Mouse (Mus musculus): ENCODE data around the gene Ube2c.
"Not testable (repeated sequence)": the region's sequence is repeated elsewhere in the genome, so short reads cannot be mapped to it uniquely, and the experiment has no call there.

The Ube2c gene

GRCm38 (mm10) chr2:164787779-164788178 is 18.1 kb downstream of the Ube2c start:
- no peak for DNase-seq (ENCODE audit: low spot score in 2 of 2)

GRCm38 (mm10) chr2:164788411-164788810 is 18.7 kb downstream of the Ube2c start:
- no peak for DNase-seq (ENCODE audit: low spot score in 2 of 2)

GRCm38 (mm10) chr2:164790451-164790850 is 20.8 kb downstream of the Ube2c start:
- DNase-seq (ENCODE audit: low spot score in 2 of 2): no peak

GRCm38 (mm10) chr2:164791841-164792261 is 22.2 kb downstream of the Ube2c start:
- DNase-seq (ENCODE audit: low spot score in 2 of 2): no peak

GRCm38 (mm10) chr2:164792400-164793190 is 22.9 kb downstream of the Ube2c start:
- DNase-seq (ENCODE audit: low spot score in 2 of 2): no peak

- peak in 1 of 2 experiments; percentile 51 for DNase-seq (ENCODE audit: low spot score in 2 of 2)
These were observed 23.5 kb downstream of the Ube2c start for GRCm38 (mm10) chr2:164793236-164793635.

GRCm38 (mm10) chr2:164793772-164794171 is 24.1 kb downstream of the Ube2c start:
- no peak for DNase-seq (ENCODE audit: low spot score in 2 of 2)

GRCm38 (mm10) chr2:164794293-164794692 is 24.6 kb downstream of the Ube2c start:
- DNase-seq (ENCODE audit: low spot score in 2 of 2): peak; percentile 59 to 77

GRCm38 (mm10) chr2:164795868-164796267 is 26.2 kb downstream of the Ube2c start:
- no peak for DNase-seq (ENCODE audit: low spot score in 2 of 2)

- not testable (repeated sequence) for DNase-seq (ENCODE audit: low spot score in 2 of 2)
These were observed 28.9 kb downstream of the Ube2c start for GRCm38 (mm10) chr2:164798554-164798953.

GRCm38 (mm10) chr2:164800252-164801004 is 30.7 kb downstream of the Ube2c start:
- DNase-seq (ENCODE audit: low spot score in 2 of 2): no peak

GRCm38 (mm10) chr2:164803201-164803920 is 33.7 kb downstream of the Ube2c start:
- DNase-seq (ENCODE audit: low spot score in 2 of 2): no peak

GRCm38 (mm10) chr2:164803921-164804313 is 34.2 kb downstream of the Ube2c start:
- no peak for DNase-seq (ENCODE audit: low spot score in 2 of 2)

GRCm38 (mm10) chr2:164804533-164805331 is 35.0 kb downstream of the Ube2c start, which contains the start of the genes Acot8 and Zswim3:
Gene Acot8, minus strand, starts transcription at chr2:164804882.
Gene Zswim3, plus strand, starts transcription at chr2:164805098.
- peak; percentile 99 for DNase-seq (ENCODE audit: low spot score in 2 of 2)

- DNase-seq (ENCODE audit: low spot score in 2 of 2): no peak
These were observed 35.6 kb downstream of the Ube2c start for GRCm38 (mm10) chr2:164805332-164805718.

GRCm38 (mm10) chr2:164806614-164807013 is 36.9 kb downstream of the Ube2c start:
- DNase-seq (ENCODE audit: low spot score in 2 of 2): no peak

- DNase-seq (ENCODE audit: low spot score in 2 of 2): no peak
These were observed 43.9 kb downstream of the Ube2c start for GRCm38 (mm10) chr2:164813557-164813956.

- DNase-seq (ENCODE audit: low spot score in 2 of 2): no peak
These were observed 45.6 kb downstream of the Ube2c start for GRCm38 (mm10) chr2:164815348-164815747.

GRCm38 (mm10) chr2:164815821-164816220 is 46.1 kb downstream of the Ube2c start:
- no peak for DNase-seq (ENCODE audit: low spot score in 2 of 2)

- DNase-seq (ENCODE audit: low spot score in 2 of 2): no peak
These were observed 47.5 kb downstream of the Ube2c start for GRCm38 (mm10) chr2:164817206-164817605.

- DNase-seq (ENCODE audit: low spot score in 2 of 2): no peak
These were observed 48.0 kb downstream of the Ube2c start for GRCm38 (mm10) chr2:164817703-164818102.
